Mouse (Mus musculus) brain, embryonic 14.5 days (tissue): ENCODE data around the gene Gm17617.

Experiments used
- CTCF ChIP-seq: fragments of 200-500 bp; IDR thresholded peaks from 2 replicates; pipeline ENCODE4 v1.5.1; 2012; ENCODE audit warnings: inconsistent platforms, mild to moderate bottlenecking, moderate library complexity, borderline replicate concordance; ENCODE audit not compliant: insufficient read depth, insufficient read length; ENCODE audit errors: extremely low read depth
- POLR2A ChIP-seq: fragments of 200-500 bp; IDR thresholded peaks from 2 replicates; pipeline ENCODE4 v1.6.1; 2012; ENCODE audit warnings: mild to moderate bottlenecking, inconsistent platforms, borderline replicate concordance; ENCODE audit not compliant: poor library complexity, insufficient read depth, insufficient read length, severe bottlenecking; ENCODE audit errors: extremely low read depth

GRCm38 (mm10) chr13:55114375-55114774 is 19.0 kb downstream of the Gm17617 start:
- no peak for TF ChIP-seq POLR2A
- no peak for TF ChIP-seq CTCF
